In the genomic region with DNA sequence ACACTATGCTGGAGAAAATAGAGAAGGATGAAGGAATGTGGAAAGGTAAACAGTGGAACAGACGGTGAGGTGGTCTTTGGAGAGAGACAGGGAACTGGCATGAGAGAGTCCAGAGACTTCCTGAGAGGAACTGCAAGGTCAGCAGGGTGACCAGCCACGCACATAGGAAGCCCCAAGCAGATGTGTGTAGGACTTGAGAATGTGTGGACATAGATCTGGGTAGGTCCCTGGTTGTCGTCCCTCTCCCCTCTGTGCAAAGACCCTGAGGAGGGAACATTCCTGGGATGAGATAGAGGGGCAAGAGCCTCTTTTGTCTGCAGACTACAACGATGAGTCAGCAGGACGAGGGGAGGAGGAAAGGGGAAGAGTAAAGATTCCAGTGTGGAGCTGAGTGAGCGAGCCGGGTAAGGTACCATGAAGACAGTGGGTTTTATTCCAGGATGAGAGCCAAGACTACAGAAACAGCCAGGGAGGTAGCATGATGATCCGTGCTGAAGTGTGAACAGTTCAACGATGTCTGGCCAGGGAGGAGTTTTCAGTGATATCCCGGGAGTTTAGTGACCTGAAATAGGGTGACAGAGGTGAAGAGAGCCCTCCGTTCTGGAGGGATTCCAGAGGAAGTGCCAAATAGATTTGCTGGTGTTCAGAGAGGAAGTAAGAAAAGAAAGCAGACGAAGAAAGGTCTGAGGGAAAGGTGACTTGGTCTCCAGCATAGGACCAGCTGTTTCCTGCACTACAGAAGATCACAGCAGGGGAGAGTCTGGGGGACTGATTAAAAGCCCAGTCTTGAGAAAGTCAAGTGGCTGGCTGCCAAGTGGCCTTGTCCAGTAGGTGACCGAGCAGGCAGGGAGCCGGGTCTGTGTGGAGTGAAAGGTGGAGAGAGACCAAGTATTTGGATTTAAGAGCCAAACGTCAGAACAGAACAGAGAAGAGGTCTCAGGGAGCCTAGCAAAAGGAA, we compare ENCODE assay signal across 8 mouse cellular contexts.
A peak's percentile ranks its signal among the peaks of the same experiment; 100 is the strongest.
DNase-seq lines count a peak whose midpoint lies in the region; ATAC-seq lines count a peak whose summit lies in the region.

No protein-coding gene starts in this region.

- peak; percentile 37 for DNase-seq in layer of hippocampus, adult 11-12 months (ENCODE audit: low spot score)
- DNase-seq in layer of hippocampus, adult 8-10 months (ENCODE audit: low spot score in 2 of 2) = no peak
- peak; percentile 77 for DNase-seq in adrenal gland, postnatal 14 days
- DNase-seq in kidney, adult 18-20 months = peak; percentile 81
- peak; percentile 22 for DNase-seq in lung, postnatal 10 days
- DNase-seq in thymus, postnatal 25 days = no peak
- no peak for DNase-seq in layer of hippocampus, postnatal 10 days (ENCODE audit: low spot score in 2 of 2)

- ATAC-seq in granulocyte monocyte progenitor cell, adult 5-6 weeks (replicated peaks; ENCODE audit: poor library complexity, severe bottlenecking) = peak; percentile 56

Comparison
In these comparisons a context has a peak if more than half of its experiments do, and no peak if none do; other contexts are left out.
1. DNase-seq: peak in layer of hippocampus, adult 11-12 months (single experiment), adrenal gland, postnatal 14 days (single experiment), kidney, adult 18-20 months (single experiment) and lung, postnatal 10 days (single experiment); none in layer of hippocampus, adult 8-10 months (0 of 2), thymus, postnatal 25 days (single experiment) and layer of hippocampus, postnatal 10 days (0 of 2).